ENCODE assay signal across 29 mouse cellular contexts in genomic region chr1:94880553-94880952, GRCm38 (mm10).
"Had no signal": no experiment of that assay in that cellular context is flagged by ENCODE, and none has a peak within 500 bp of the region (broad histone marks: within the 10 kb centered on the region; RNA-seq: fewer than 3 reads in every experiment).

No protein-coding gene starts in this region.

- H3K4me2 ChIP-seq: limb, embryonic 12.5 days; limb, embryonic 13.5 days; limb, embryonic 15.5 days; liver, embryonic 11.5 days; liver, embryonic 12.5 days; liver, embryonic 13.5 days; liver, embryonic 15.5 days; lung, embryonic 14.5 days; lung, embryonic 15.5 days; midbrain, embryonic 11.5 days; midbrain, embryonic 12.5 days; midbrain, embryonic 13.5 days; midbrain, embryonic 15.5 days had no signal

- H3K9ac ChIP-seq: limb, embryonic 12.5 days; limb, embryonic 13.5 days; limb, embryonic 15.5 days; liver, embryonic 12.5 days; liver, embryonic 13.5 days; liver, embryonic 14.5 days; liver, embryonic 15.5 days; liver, postnatal 0 days; lung, embryonic 14.5 days; lung, embryonic 15.5 days; midbrain, embryonic 12.5 days; midbrain, embryonic 13.5 days; midbrain, embryonic 15.5 days had no signal

- H3K9me3 ChIP-seq: limb, embryonic 10.5 days; limb, embryonic 12.5 days; limb, embryonic 13.5 days; limb, embryonic 15.5 days; liver, embryonic 12.5 days; liver, embryonic 13.5 days; liver, embryonic 15.5 days; lung, embryonic 15.5 days; megakaryocyte, embryonic 14.5 days; midbrain, embryonic 10.5 days; midbrain, embryonic 12.5 days; midbrain, embryonic 13.5 days; midbrain, embryonic 15.5 days had no signal

- H3K27ac ChIP-seq: limb, embryonic 10.5 days; limb, embryonic 12.5 days; limb, embryonic 13.5 days; limb, embryonic 15.5 days; liver, embryonic 12.5 days; liver, embryonic 13.5 days; liver, embryonic 14.5 days; liver, embryonic 15.5 days; lung, embryonic 15.5 days; macrophage; midbrain, embryonic 10.5 days; midbrain, embryonic 12.5 days; midbrain, embryonic 13.5 days; midbrain, embryonic 15.5 days had no signal

- H3K4me3 ChIP-seq: limb, embryonic 10.5 days; limb, embryonic 12.5 days; limb, embryonic 13.5 days; limb, embryonic 15.5 days; liver, embryonic 12.5 days; liver, embryonic 13.5 days; liver, embryonic 15.5 days; lung, embryonic 15.5 days; megakaryocyte, embryonic 14.5 days; midbrain, embryonic 10.5 days; midbrain, embryonic 12.5 days; midbrain, embryonic 13.5 days; midbrain, embryonic 15.5 days; myocyte had no signal

- H3K27me3 ChIP-seq: limb, embryonic 12.5 days; limb, embryonic 13.5 days; limb, embryonic 15.5 days; liver, embryonic 12.5 days; liver, embryonic 13.5 days; liver, embryonic 15.5 days; lung, embryonic 15.5 days; megakaryocyte, embryonic 14.5 days; midbrain, embryonic 12.5 days; midbrain, embryonic 13.5 days; midbrain, embryonic 15.5 days had no signal

- H3K36me3 ChIP-seq: limb, embryonic 10.5 days; limb, embryonic 12.5 days; limb, embryonic 13.5 days; limb, embryonic 15.5 days; liver, embryonic 12.5 days; liver, embryonic 13.5 days; liver, embryonic 15.5 days; lung, embryonic 15.5 days; midbrain, embryonic 10.5 days; midbrain, embryonic 12.5 days; midbrain, embryonic 13.5 days; midbrain, embryonic 15.5 days had no signal

- H3K4me1 ChIP-seq: limb, embryonic 10.5 days; limb, embryonic 12.5 days; limb, embryonic 13.5 days; limb, embryonic 15.5 days; liver, embryonic 12.5 days; liver, embryonic 13.5 days; liver, embryonic 15.5 days; lung, embryonic 15.5 days; megakaryocyte, embryonic 14.5 days; midbrain, embryonic 10.5 days; midbrain, embryonic 12.5 days; midbrain, embryonic 13.5 days; midbrain, embryonic 15.5 days had no signal

- DNase-seq: left cerebral cortex, postnatal 4 days; liver; liver, embryonic 13.5 days; liver, postnatal 0 days; lung, adult 18-20 months; lung, adult 2 months; lung, embryonic 14.5 days; lung, postnatal 10 days; lung, postnatal 14 days; lung, postnatal 36 days; lung, postnatal 4 days; midbrain, embryonic 14.5 days had no signal
